22 mouse cellular contexts compared by ENCODE assay signal in genomic region chr7:82725741-82726450, GRCm38 (mm10).
DNase-seq lines count a peak whose midpoint lies in the region; ATAC-seq and TF ChIP-seq lines count a peak whose summit lies in the region.
"Had no signal": no experiment of that assay in that cellular context is flagged by ENCODE, and none has a peak within 500 bp of the region (broad histone marks: within the 10 kb centered on the region; RNA-seq: fewer than 3 reads in every experiment).

No protein-coding gene starts in this region.

- no peaks in the 10 kb centered on the region for H3K9me3 ChIP-seq in hindbrain, postnatal 0 days (ENCODE audit: low read length)
- H3K9me3 ChIP-seq in hindbrain, embryonic 14.5 days (ENCODE audit: control insufficient read depth, low read length) = no peaks in the 10 kb centered on the region
- H3K9me3 ChIP-seq in neural tube, embryonic 11.5 days (ENCODE audit: control insufficient read depth, low read length) = no peaks in the 10 kb centered on the region
- H3K9me3 ChIP-seq: forebrain, embryonic 13.5 days; heart, embryonic 10.5 days; megakaryocyte, embryonic 14.5 days had no signal

- H3K27me3 ChIP-seq in hindbrain, postnatal 0 days (ENCODE audit: insufficient read depth, low read length) = no peaks in the 10 kb centered on the region
- H3K27me3 ChIP-seq in hindbrain, embryonic 14.5 days (ENCODE audit: control insufficient read depth, insufficient read depth, low read length) = no peaks in the 10 kb centered on the region
- H3K27me3 ChIP-seq in neural tube, embryonic 11.5 days (ENCODE audit: control insufficient read depth, insufficient read depth, low read length) = no peaks in the 10 kb centered on the region
- H3K27me3 ChIP-seq: CH12.LX; forebrain, embryonic 13.5 days; megakaryocyte, embryonic 14.5 days had no signal

- peak; percentile 30 for DNase-seq in adrenal gland, postnatal 10 days
- DNase-seq in adrenal gland, adult 18-20 months (ENCODE audit: low spot score in 2 of 2) = no peak
- peak; percentile 46 for DNase-seq in hindbrain, postnatal 0 days (ENCODE audit: low spot score)
- DNase-seq in hindbrain, embryonic 14.5 days (ENCODE audit: low spot score) = no peak
- peak; percentile 14 for DNase-seq in neural tube, embryonic 11.5 days (ENCODE audit: low spot score)
- no peak for DNase-seq in neural tube, embryonic 10.5 days (ENCODE audit: extremely low spot score, low spot score)
- no peak for DNase-seq in frontal cortex, adult 2 months (ENCODE audit: extremely low spot score in 1 of 2, low spot score in 1 of 2)
- DNase-seq in Muller cell, postnatal 12 days (ENCODE audit: inconsistent ontology term) = no peak
- DNase-seq: cerebellum, adult 11-12 months; gastrocnemius, postnatal 36 days; heart, postnatal 10 days; kidney, adult 8-10 months; kidney, postnatal 25 days; lung, embryonic 14.5 days; right cerebral cortex, adult 18-20 months; thymus, adult 18-20 months had no signal

- H3K4me2 ChIP-seq in hindbrain, postnatal 0 days (ENCODE audit: low read depth, low read length) = no peak overlapping the region
- H3K4me2 ChIP-seq in hindbrain, embryonic 14.5 days (replicated peaks) = no peak overlapping the region
- H3K4me2 ChIP-seq in neural tube, embryonic 11.5 days (ENCODE audit: low read depth) = no peak overlapping the region
- H3K4me2 ChIP-seq: forebrain, embryonic 13.5 days; liver, embryonic 11.5 days; lung, embryonic 14.5 days had no signal

- 0 out of 2 replicates have a peak, but pooled peaks cover 4% of the 10 kb centered on the region for H3K4me1 ChIP-seq in hindbrain, postnatal 0 days (ENCODE audit: insufficient read depth, low read length)
- H3K4me1 ChIP-seq in hindbrain, embryonic 14.5 days (replicated peaks; ENCODE audit: control insufficient read depth, insufficient read depth, low read length) = peaks cover 5% of the 10 kb centered on the region; the same call in 1 of the 2 replicates
- H3K4me1 ChIP-seq in neural tube, embryonic 11.5 days (ENCODE audit: control insufficient read depth, insufficient read depth, low read length) = peaks cover 12% of the 10 kb centered on the region

- 51% methylated on average over 14 of the region's 14 CpGs for WGBS in hindbrain, postnatal 0 days
- 55% methylated on average over 14 of the region's 14 CpGs for WGBS in hindbrain, embryonic 14.5 days
- WGBS in neural tube, embryonic 11.5 days = 54% methylated on average over 14 of the region's 14 CpGs

- no peak overlapping the region for H3K4me3 ChIP-seq in hindbrain, postnatal 0 days (ENCODE audit: low read length)
- H3K4me3 ChIP-seq in hindbrain, embryonic 14.5 days (replicated peaks; ENCODE audit: low read length) = no peak overlapping the region
- no peak overlapping the region for H3K4me3 ChIP-seq in neural tube, embryonic 11.5 days (ENCODE audit: low read depth, low read length)
- H3K4me3 ChIP-seq: forebrain, embryonic 13.5 days; heart, embryonic 10.5 days; megakaryocyte, embryonic 14.5 days; myocyte had no signal

- H3K27ac ChIP-seq in hindbrain, postnatal 0 days = no peak overlapping the region
- H3K27ac ChIP-seq in hindbrain, embryonic 14.5 days = no peak overlapping the region
- H3K27ac ChIP-seq in neural tube, embryonic 11.5 days (ENCODE audit: low read depth, low read length) = 0 out of 2 replicates have a peak overlapping the region, but pooled peaks have one; percentile 10
- H3K27ac ChIP-seq: forebrain, embryonic 13.5 days; heart, embryonic 10.5 days had no signal

- ATAC-seq in hindbrain, postnatal 0 days = no peak
- ATAC-seq in hindbrain, embryonic 14.5 days (ENCODE audit: low FRiP score) = no peak
- ATAC-seq in neural tube, embryonic 11.5 days (ENCODE audit: insufficient read depth, low FRiP score, low TSS enrichment) = no peak
- ATAC-seq: forebrain, embryonic 13.5 days had no signal

- H3K36me3 ChIP-seq in hindbrain, postnatal 0 days (ENCODE audit: insufficient read depth, low read length) = no peaks in the 10 kb centered on the region
- no peaks in the 10 kb centered on the region for H3K36me3 ChIP-seq in hindbrain, embryonic 14.5 days (replicated peaks; ENCODE audit: control insufficient read depth, insufficient read depth)
- no peaks in the 10 kb centered on the region for H3K36me3 ChIP-seq in neural tube, embryonic 11.5 days (ENCODE audit: control insufficient read depth, insufficient read depth, low read length)
- H3K36me3 ChIP-seq: heart, embryonic 10.5 days had no signal

- no peak for TF ChIP-seq CTCF in hindbrain, postnatal 0 days (IDR thresholded peaks at IDR 0.05; ENCODE audit: low read depth)

- no peak overlapping the region for H3K9ac ChIP-seq in hindbrain, postnatal 0 days (replicated peaks; ENCODE audit: low read length)
- no peak overlapping the region for H3K9ac ChIP-seq in hindbrain, embryonic 14.5 days
- H3K9ac ChIP-seq in neural tube, embryonic 11.5 days (ENCODE audit: low read length) = no peak overlapping the region
- H3K9ac ChIP-seq: forebrain, embryonic 13.5 days; lung, embryonic 14.5 days had no signal

Comparison
In these comparisons a context has a peak if more than half of its experiments do, and no peak if none do; other contexts are left out.
1. DNase-seq: peak in adrenal gland, postnatal 10 days (single experiment), hindbrain, postnatal 0 days (single experiment) and neural tube, embryonic 11.5 days (single experiment); none in adrenal gland, adult 18-20 months (0 of 2), hindbrain, embryonic 14.5 days (single experiment), neural tube, embryonic 10.5 days (single experiment), frontal cortex, adult 2 months (0 of 2) and Muller cell, postnatal 12 days (single experiment).